Mouse (Mus musculus) hindbrain, embryonic 11.5 days (tissue): ENCODE measurements around the gene Gramd1b. TPM values are rescaled to one million over a fixed set of nuclear protein-coding genes. Genes with fewer than 3 reads are reported as not detected.

Experiments
- ATAC-seq: fragments of 200-750 bp; cut with Nextera tagmentation; 2 replicates; pipeline ENCODE4 v1.8.0; 2017; ENCODE audit warnings: mild to moderate bottlenecking, moderate TSS enrichment, moderate library complexity; ENCODE audit not compliant: low FRiP score
- DNase-seq: peaks from one replicate; pipeline ENCODE4 v3.0.0-alpha.2; 2015; ENCODE audit warnings: low spot score
- H3K27ac ChIP-seq: fragments of 300-500 bp; sonication (generic); 2 replicates; pipeline ENCODE4 v1.5.1; 2014; ENCODE audit warnings: mild to moderate bottlenecking, low read depth, low read length
- H3K27me3 ChIP-seq: fragments of 300-500 bp; sonication (generic); 2 replicates; pipeline ENCODE4 v1.6.1; 2014; ENCODE audit warnings: mild to moderate bottlenecking, low read length, moderate library complexity, mixed read lengths; ENCODE audit not compliant: control insufficient read depth, insufficient read depth
- H3K36me3 ChIP-seq: fragments of 300-500 bp; sonication (generic); 2 replicates; pipeline ENCODE4 v1.6.1; 2014; ENCODE audit warnings: mild to moderate bottlenecking, low read length, moderate library complexity, mixed read lengths; ENCODE audit not compliant: control insufficient read depth, insufficient read depth
- H3K4me1 ChIP-seq: fragments of 300-500 bp; sonication (generic); replicated peaks from 2 replicates; pipeline ENCODE4 v1.6.1; 2014; ENCODE audit warnings: low read length, mixed read lengths; ENCODE audit not compliant: control insufficient read depth, insufficient read depth
- H3K4me2 ChIP-seq: fragments of 300-500 bp; sonication (generic); replicated peaks from 2 replicates; pipeline ENCODE4 v1.6.1; 2014; ENCODE audit warnings: mild to moderate bottlenecking, low read depth, low read length
- H3K4me3 ChIP-seq: fragments of 300-500 bp; sonication (generic); 2 replicates; pipeline ENCODE4 v1.5.1; 2014; ENCODE audit warnings: low read depth, low read length
- H3K9ac ChIP-seq: fragments of 300-500 bp; sonication (generic); 2 replicates; pipeline ENCODE4 v1.6.1; 2014; ENCODE audit warnings: low read depth, low read length
- H3K9me3 ChIP-seq: fragments of 300-500 bp; sonication (generic); 2 replicates; pipeline ENCODE4 v1.6.1; 2016; ENCODE audit warnings: low read length; ENCODE audit not compliant: control insufficient read depth
- WGBS: fragments of 180-500 bp; shearing (Covaris S2); extraction: QIAGEN DNeasy Blood & Tissue Kit; methylation state at CpG from one replicate; pipeline ENCODE4 v1.1.7; 2014; 5-methylcytosine and 5-hydroxymethylcytosine counted together
- polyA plus RNA-seq: library from polyadenylated mRNA; unstranded; fragments of >200 nt; fragmentation: Nextera tagmentation; extraction: Ambion mirVana; gene quantifications from 2 replicates; pipeline ENCODE4 v1.2.1, GENCODE M21; 2014

Gene Gramd1b
- polyA plus RNA-seq, 1 experiment from 2014 or later: 5.1 TPM

DNA sequence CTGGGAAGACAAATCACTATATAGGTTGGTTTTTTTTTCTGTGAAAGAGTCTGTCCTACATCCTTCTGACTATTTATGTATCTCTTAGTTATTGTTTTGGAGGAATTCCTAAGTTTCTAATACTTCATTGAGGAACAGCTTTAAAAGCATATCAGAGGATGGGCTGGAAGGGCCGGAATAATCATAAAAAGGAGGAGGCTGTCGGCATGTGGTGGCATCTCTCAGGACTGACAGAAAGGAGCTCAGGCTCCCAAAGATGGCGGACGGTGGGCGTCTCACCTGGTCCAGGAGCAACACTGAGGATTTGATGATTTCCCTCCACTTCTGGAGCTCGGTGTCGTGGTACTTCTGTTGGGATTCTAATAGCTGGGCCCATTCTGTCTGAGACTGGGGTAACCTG, 231.9 kb downstream of the Gramd1b start:
- ATAC-seq: no peak
- H3K27ac ChIP-seq: no peak overlapping the region
- H3K4me1 ChIP-seq: no peaks in the 10 kb centered on the region
- DNase-seq: no peak
- no peak overlapping the region for H3K4me3 ChIP-seq
- no peaks in the 10 kb centered on the region for H3K27me3 ChIP-seq
- no peak overlapping the region for H3K4me2 ChIP-seq
- no peaks in the 10 kb centered on the region for H3K9me3 ChIP-seq
- H3K36me3 ChIP-seq: no peaks in the 10 kb centered on the region
- 89% methylated on average over 7 of the region's 7 CpGs for WGBS
- no peak overlapping the region for H3K9ac ChIP-seq

DNA sequence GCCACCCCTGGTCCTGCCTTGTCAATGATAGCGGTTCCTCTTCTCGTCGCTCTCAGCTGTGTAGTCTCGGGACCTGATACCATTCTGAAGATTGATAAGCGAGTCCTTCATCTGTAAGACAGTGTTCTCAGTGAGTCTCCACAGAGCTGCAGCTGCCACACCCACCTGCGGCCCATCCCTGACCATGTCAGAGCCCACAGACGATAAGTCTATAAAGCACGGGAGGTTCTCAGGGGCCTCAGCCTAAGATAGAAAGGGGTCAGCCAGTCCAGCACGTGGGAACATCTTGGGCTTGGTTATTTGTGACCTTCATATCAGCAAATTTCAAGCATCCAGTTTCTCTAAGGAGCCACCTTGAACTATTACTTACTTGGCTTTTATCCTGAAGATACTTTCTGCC, 233.2 kb downstream of the Gramd1b start:
- 87% methylated on average over 9 of the region's 9 CpGs for WGBS

DNA sequence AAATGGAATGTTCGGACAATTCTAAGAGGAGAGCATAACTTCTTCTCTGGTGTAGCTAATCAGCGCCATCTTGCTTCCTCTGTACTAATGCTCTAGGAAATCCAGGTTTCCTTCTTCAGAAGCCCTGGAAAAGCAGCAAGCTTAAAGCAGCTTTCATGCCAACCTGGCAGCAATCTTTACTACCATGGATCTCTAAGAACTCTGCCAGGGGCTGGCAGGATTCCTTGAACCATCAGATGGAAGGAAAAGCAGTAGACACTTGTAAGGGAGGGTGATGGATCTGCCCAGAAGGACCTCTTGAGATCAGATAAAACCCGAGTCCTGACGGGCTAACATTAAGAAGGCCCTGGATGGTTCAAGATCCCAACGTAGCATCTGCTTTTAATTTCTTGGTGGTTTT, 234.9 kb downstream of the Gramd1b start:
- ATAC-seq: no peak
- Histone ChIP-seq H3K4me2 (no peak overlapping the region), H3K36me3 (no peaks in the 10 kb centered on the region), H3K9ac (no peak overlapping the region), H3K4me3 (no peak overlapping the region), H3K27ac (no peak overlapping the region), H3K27me3 (no peaks in the 10 kb centered on the region), H3K9me3 (no peaks in the 10 kb centered on the region), H3K4me1 (no peaks in the 10 kb centered on the region)
- 93% methylated on average over 5 of the region's 5 CpGs for WGBS
- DNase-seq: no peak

More for the DNA sequence above, 233.2 kb downstream of the Gramd1b start:
- no peak overlapping the region for H3K4me2 ChIP-seq
- no peaks in the 10 kb centered on the region for H3K36me3 ChIP-seq
- H3K4me1 ChIP-seq: no peaks in the 10 kb centered on the region
- no peak overlapping the region for H3K27ac ChIP-seq
- ATAC-seq (no peak), DNase-seq (no peak)
- no peaks in the 10 kb centered on the region for H3K27me3 ChIP-seq
- H3K9me3 ChIP-seq: no peaks in the 10 kb centered on the region
- H3K4me3 ChIP-seq: no peak overlapping the region
- no peak overlapping the region for H3K9ac ChIP-seq

DNA sequence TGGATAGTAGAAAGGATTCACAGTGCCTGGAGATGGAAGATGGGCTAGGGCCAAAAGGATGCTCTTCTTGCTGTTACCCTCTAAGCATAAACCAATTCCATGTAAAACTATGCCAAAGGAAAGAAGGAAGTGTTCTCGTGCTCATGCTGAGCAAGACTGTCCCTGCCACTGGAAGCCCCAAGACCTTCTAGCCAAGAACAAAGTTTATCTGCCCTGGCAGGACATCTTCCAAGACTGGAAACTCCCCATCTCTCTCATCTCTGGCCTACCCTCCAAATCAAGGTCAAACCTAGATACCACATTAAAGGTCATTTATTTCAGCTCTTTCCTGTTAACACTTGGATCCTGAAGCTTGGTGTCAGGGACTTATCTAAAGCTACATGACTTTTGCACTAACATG, 236.3 kb downstream of the Gramd1b start:
- no peaks in the 10 kb centered on the region for H3K36me3 ChIP-seq
- H3K9me3 ChIP-seq: no peaks in the 10 kb centered on the region
- no peak for DNase-seq
- no peaks in the 10 kb centered on the region for H3K27me3 ChIP-seq
- H3K9ac ChIP-seq: no peak overlapping the region
- no peak overlapping the region for H3K4me2 ChIP-seq
- no peaks in the 10 kb centered on the region for H3K4me1 ChIP-seq
- no peak for ATAC-seq
- 100% methylated on average over 1 of the region's 1 CpGs for WGBS
- no peak overlapping the region for H3K4me3 ChIP-seq
- no peak overlapping the region for H3K27ac ChIP-seq

DNA sequence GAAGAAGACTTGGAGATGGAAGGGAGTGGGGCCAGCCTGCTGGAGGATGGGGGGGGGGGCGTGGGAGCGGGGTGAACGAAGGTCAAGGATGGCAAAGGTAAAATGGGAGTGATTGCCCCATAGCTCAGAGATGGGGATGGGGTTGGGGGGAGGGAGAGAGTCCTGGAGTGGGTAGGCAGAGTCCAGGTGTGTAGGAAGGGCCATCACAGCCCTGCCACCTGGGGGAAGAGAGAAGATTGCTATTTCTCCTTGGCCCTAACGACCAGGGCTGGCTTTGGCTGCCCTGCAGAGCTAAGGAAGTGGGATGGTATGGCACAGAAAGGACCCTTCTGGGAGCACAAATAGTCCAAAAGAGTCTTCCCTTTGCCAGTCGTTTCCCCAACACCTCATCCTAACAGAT, 237.0 kb downstream of the Gramd1b start:
- Histone ChIP-seq H3K27ac (no peak overlapping the region), H3K4me3 (no peak overlapping the region), H3K9me3 (no peaks in the 10 kb centered on the region), H3K36me3 (no peaks in the 10 kb centered on the region), H3K27me3 (no peaks in the 10 kb centered on the region), H3K4me2 (no peak overlapping the region), H3K4me1 (no peaks in the 10 kb centered on the region), H3K9ac (no peak overlapping the region)
- no peak for DNase-seq
- ATAC-seq: no peak
- WGBS: 90% methylated on average over 5 of the region's 5 CpGs

DNA sequence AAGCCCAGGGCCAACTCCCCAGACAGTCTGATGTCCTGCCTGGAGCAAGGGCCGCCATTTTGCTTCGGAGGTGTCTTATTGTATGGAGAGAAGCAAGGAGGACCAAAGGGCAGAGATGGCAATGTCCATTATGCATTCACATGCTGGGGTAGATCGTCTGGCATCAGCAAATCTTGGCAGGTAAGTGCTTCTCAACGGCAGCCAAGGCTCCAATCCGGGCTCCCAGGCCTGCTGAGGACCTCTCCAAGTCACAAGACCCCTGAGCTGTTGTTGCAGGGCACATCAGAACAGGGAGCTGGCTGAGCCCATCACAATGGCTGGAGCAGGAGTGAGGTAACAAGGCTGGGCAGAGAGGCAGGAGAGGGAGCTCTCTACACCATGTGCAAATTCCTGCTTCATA, 237.4 kb downstream of the Gramd1b start:
- DNase-seq (no peak), ATAC-seq (no peak)
- no peak overlapping the region for H3K4me3 ChIP-seq
- 87% methylated on average over 5 of the region's 5 CpGs for WGBS
- no peak overlapping the region for H3K4me2 ChIP-seq
- no peak overlapping the region for H3K9ac ChIP-seq
- H3K9me3 ChIP-seq: no peaks in the 10 kb centered on the region
- no peaks in the 10 kb centered on the region for H3K4me1 ChIP-seq
- H3K27me3 ChIP-seq: no peaks in the 10 kb centered on the region
- H3K27ac ChIP-seq: no peak overlapping the region
- no peaks in the 10 kb centered on the region for H3K36me3 ChIP-seq

DNA sequence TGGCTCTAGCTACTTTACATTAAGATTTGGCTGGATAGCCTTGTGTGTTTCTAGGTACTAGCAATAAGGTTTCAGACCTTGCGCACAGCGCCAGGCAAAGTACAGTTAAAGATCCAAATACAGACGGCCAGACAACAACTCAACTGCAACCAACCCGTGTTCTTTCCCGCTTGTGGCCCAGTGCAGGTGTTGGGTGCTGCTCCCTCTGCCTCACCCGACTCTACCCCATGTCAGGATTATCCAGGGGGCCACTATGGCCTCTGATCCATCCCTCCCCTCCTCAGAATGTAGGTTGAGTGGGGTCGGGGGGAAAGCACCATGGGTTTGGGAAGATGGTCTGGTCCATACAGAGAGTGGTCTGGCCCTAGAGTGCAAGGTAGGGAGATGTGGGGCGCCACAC, 237.9 kb downstream of the Gramd1b start:
- H3K36me3 ChIP-seq: no peaks in the 10 kb centered on the region
- no peaks in the 10 kb centered on the region for H3K27me3 ChIP-seq
- WGBS: 94% methylated on average over 8 of the region's 8 CpGs
- no peaks in the 10 kb centered on the region for H3K4me1 ChIP-seq
- H3K4me3 ChIP-seq: no peak overlapping the region
- H3K9me3 ChIP-seq: no peaks in the 10 kb centered on the region
- ATAC-seq (no peak), DNase-seq (no peak)
- H3K4me2 ChIP-seq: no peak overlapping the region
- no peak overlapping the region for H3K9ac ChIP-seq
- H3K27ac ChIP-seq: no peak overlapping the region

DNA sequence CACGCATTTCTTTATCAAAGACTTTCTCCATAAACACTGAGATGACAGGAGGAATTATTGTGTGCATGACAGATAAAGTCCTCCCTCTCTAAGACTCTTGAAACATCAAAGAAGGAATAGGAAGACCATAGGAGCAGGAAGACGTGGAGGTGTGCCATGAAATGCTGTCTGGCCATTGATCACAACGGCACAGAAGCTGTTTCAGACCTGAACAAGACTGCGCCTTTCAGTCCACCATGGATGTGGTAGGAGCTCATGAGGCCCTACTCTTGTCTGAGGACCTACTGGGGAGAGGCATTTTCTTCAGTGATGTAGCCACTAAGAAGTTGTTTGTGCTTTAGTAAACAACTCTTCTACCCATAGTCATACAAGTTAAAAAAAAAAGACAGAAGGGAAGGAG, 238.7 kb downstream of the Gramd1b start:
- Histone ChIP-seq H3K4me1 (no peaks in the 10 kb centered on the region), H3K4me2 (no peak overlapping the region), H3K27me3 (no peaks in the 10 kb centered on the region), H3K9ac (no peak overlapping the region), H3K4me3 (no peak overlapping the region), H3K27ac (no peak overlapping the region), H3K9me3 (no peaks in the 10 kb centered on the region), H3K36me3 (no peaks in the 10 kb centered on the region)
- ATAC-seq (no peak), DNase-seq (no peak)
- WGBS: 91% methylated on average over 4 of the region's 4 CpGs

DNA sequence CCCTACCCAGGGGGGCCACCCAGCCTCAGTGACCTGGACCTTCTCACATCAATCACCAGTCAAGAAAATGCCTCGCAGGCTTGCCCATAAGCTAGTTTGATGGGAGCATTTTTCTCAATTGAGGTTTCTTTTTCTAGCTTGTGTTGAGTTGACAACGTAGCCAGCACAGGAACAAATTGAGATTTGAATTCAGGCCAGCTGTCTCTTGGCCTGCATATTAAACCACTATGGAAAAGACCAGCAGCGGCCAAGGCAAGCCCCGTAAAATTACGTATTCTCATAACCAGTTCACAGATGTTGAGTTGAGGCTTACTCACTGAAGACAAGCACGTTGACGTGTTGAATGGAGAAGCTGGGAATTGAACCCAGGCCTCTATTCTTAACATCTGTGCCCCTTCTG, 248.2 kb downstream of the Gramd1b start:
- WGBS: 84% methylated on average over 7 of the region's 7 CpGs
- H3K27ac ChIP-seq: no peak overlapping the region
- H3K9me3 ChIP-seq: no peaks in the 10 kb centered on the region
- no peaks in the 10 kb centered on the region for H3K4me1 ChIP-seq
- H3K4me3 ChIP-seq: no peak overlapping the region
- no peaks in the 10 kb centered on the region for H3K36me3 ChIP-seq
- no peak overlapping the region for H3K9ac ChIP-seq
- no peaks in the 10 kb centered on the region for H3K27me3 ChIP-seq
- no peak for ATAC-seq
- no peak for DNase-seq
- H3K4me2 ChIP-seq: no peak overlapping the region
